Mouse (Mus musculus) MEL (cell line): Measurements from ENCODE around the gene Efr3b.

Experiments
- CTCF ChIP-seq, 3 experiments: IDR thresholded peaks in 2 of 3; conservative IDR thresholded peaks in 1 of 3; 2 replicates each; pipeline ENCODE4 v1.5.1; 2011 to 2012; ENCODE audit warnings: low read length in 3 of 3, low read depth in 2 of 3, mild to moderate bottlenecking in 2 of 3, improper control_type of control experiment in 1 of 3, inconsistent platforms in 1 of 3, mixed read lengths in 1 of 3, moderate library complexity in 1 of 3; ENCODE audit not compliant: control insufficient read depth in 1 of 3, insufficient read depth in 1 of 3, poor library complexity in 1 of 3, severe bottlenecking in 1 of 3
- EP300 ChIP-seq, 2 experiments: IDR thresholded peaks; 2 replicates each; pipeline ENCODE4 v1.6.1; 2011; ENCODE audit warnings: improper control_type of control experiment in 2 of 2, low read length in 2 of 2, low read depth in 1 of 2, mild to moderate bottlenecking in 1 of 2
- MAX ChIP-seq: IDR thresholded peaks from 2 replicates; pipeline ENCODE4 v1.6.1; 2011; ENCODE audit warnings: low read length, improper control_type of control experiment
- MEF2A ChIP-seq: IDR thresholded peaks from 2 replicates; pipeline ENCODE4 v1.6.1; 2014; ENCODE audit warnings: low read depth, mild to moderate bottlenecking, inconsistent platforms, low read length, improper control_type of control experiment; ENCODE audit not compliant: poor library complexity, insufficient replicate concordance, severe bottlenecking; ENCODE audit errors: extremely low read depth
- SIN3A ChIP-seq: IDR thresholded peaks from 2 replicates; pipeline ENCODE4 v1.6.1; 2012; ENCODE audit warnings: low read length, improper control_type of control experiment, inconsistent platforms

GRCm38 (mm10) chr12:4007181-4007580 lies 31.5 kb downstream of the Efr3b start:
- TF ChIP-seq SIN3A (no peak), CTCF (IDR thresholded peaks at IDR 0.05 in 2 of 3, conservative IDR thresholded peaks at IDR 0.05 in 1 of 3; ENCODE audit: control insufficient read depth in 1 of 3, insufficient read depth in 1 of 3, low read depth in 2 of 3, low read length in 3 of 3, poor library complexity in 1 of 3, severe bottlenecking in 1 of 3) (no peak), MAX (no peak), MEF2A (no peak), EP300 (IDR thresholded peaks at IDR 0.05; ENCODE audit: low read depth in 1 of 2, low read length in 2 of 2) (no peak)
